Mouse (Mus musculus) forebrain, embryonic 11.5 days (tissue): Measurements from ENCODE around the gene Rhobtb1. TPM values are rescaled to one million over a fixed set of nuclear protein-coding genes. Genes with fewer than 3 reads are reported as not detected.

ENCODE experiments used
- ATAC-seq: fragments of 200-750 bp; cut with Nextera tagmentation; replicated peaks from 2 replicates; pipeline ENCODE4 v1.8.0; 2017; ENCODE audit warnings: moderate TSS enrichment; ENCODE audit not compliant: low FRiP score
- DNase-seq: peaks from one replicate; pipeline ENCODE4 v3.0.0-alpha.2; 2017; ENCODE audit warnings: low spot score
- H3K27ac ChIP-seq: fragments of 300-500 bp; sonication (generic); 2 replicates; pipeline ENCODE4 v1.5.1; 2014; ENCODE audit warnings: low read depth, low read length
- H3K27me3 ChIP-seq: fragments of 300-500 bp; sonication (generic); 2 replicates; pipeline ENCODE4 v1.6.1; 2014; ENCODE audit warnings: mild to moderate bottlenecking, low read length, mixed read lengths; ENCODE audit not compliant: control insufficient read depth, insufficient read depth
- H3K36me3 ChIP-seq: fragments of 300-500 bp; sonication (generic); 2 replicates; pipeline ENCODE4 v1.6.1; 2014; ENCODE audit warnings: mild to moderate bottlenecking, low read length, moderate library complexity, mixed read lengths; ENCODE audit not compliant: control insufficient read depth, insufficient read depth
- H3K4me1 ChIP-seq: fragments of 300-500 bp; sonication (generic); replicated peaks from 2 replicates; pipeline ENCODE4 v1.6.1; 2014; ENCODE audit warnings: low read length, mixed read lengths; ENCODE audit not compliant: control insufficient read depth, insufficient read depth
- H3K4me2 ChIP-seq: fragments of 300-500 bp; sonication (generic); 2 replicates; pipeline ENCODE4 v1.6.1; 2014; ENCODE audit warnings: low read depth, mild to moderate bottlenecking, low read length, moderate library complexity, mixed read lengths; ENCODE audit not compliant: severe bottlenecking
- H3K4me3 ChIP-seq: fragments of 300-500 bp; sonication (generic); 2 replicates; pipeline ENCODE4 v1.5.1; 2014; ENCODE audit warnings: low read depth, low read length
- H3K9ac ChIP-seq: fragments of 300-500 bp; sonication (generic); 2 replicates; pipeline ENCODE4 v1.6.1; 2014; ENCODE audit warnings: low read length
- H3K9me3 ChIP-seq: fragments of 300-500 bp; sonication (generic); 2 replicates; pipeline ENCODE4 v1.6.1; 2016; ENCODE audit warnings: low read length, mixed read lengths; ENCODE audit not compliant: control insufficient read depth
- WGBS: fragments of 180-500 bp; shearing (Covaris S2); extraction: QIAGEN DNeasy Blood & Tissue Kit; methylation state at CpG from one replicate; pipeline ENCODE4 v1.1.7; 2014; 5-methylcytosine and 5-hydroxymethylcytosine counted together
- polyA plus RNA-seq: library from polyadenylated mRNA; unstranded; fragments of >200 nt; fragmentation: Nextera tagmentation; extraction: Ambion mirVana; gene quantifications from 2 replicates; pipeline ENCODE4 v1.2.1, GENCODE M21; 2014

The Rhobtb1 gene
- polyA plus RNA-seq, 1 experiment from 2014 or later: 15.6 TPM

GRCm38 (mm10) chr10:69324816-69325215 lies 173.6 kb downstream of the Rhobtb1 start:
- Histone ChIP-seq H3K4me2 (no peak overlapping the region), H3K36me3 (no peaks in the 10 kb centered on the region), H3K27ac (no peak overlapping the region), H3K27me3 (no peaks in the 10 kb centered on the region), H3K9me3 (no peaks in the 10 kb centered on the region; the same call in 1 of the 2 replicates), H3K9ac (no peak overlapping the region), H3K4me1 (no peaks in the 10 kb centered on the region), H3K4me3 (no peak overlapping the region)
- ATAC-seq: no peak
- DNase-seq: no peak
- 91% methylated on average over 7 of the region's 7 CpGs for WGBS

GRCm38 (mm10) chr10:69326433-69326832 lies 175.2 kb downstream of the Rhobtb1 start:
- DNase-seq: no peak
- Histone ChIP-seq H3K27ac (no peak overlapping the region), H3K4me3 (no peak overlapping the region), H3K4me1 (no peaks in the 10 kb centered on the region), H3K9me3 (no peaks in the 10 kb centered on the region), H3K36me3 (no peaks in the 10 kb centered on the region), H3K4me2 (no peak overlapping the region), H3K27me3 (no peaks in the 10 kb centered on the region), H3K9ac (no peak overlapping the region)
- no peak for ATAC-seq
- 88% methylated on average over 3 of the region's 3 CpGs for WGBS

GRCm38 (mm10) chr10:69327362-69327761 lies 176.1 kb downstream of the Rhobtb1 start:
- no peaks in the 10 kb centered on the region for H3K36me3 ChIP-seq
- H3K4me2 ChIP-seq: no peak overlapping the region
- WGBS: 73% methylated on average over 8 of the region's 8 CpGs
- H3K27ac ChIP-seq: no peak overlapping the region
- no peak overlapping the region for H3K9ac ChIP-seq
- no peak overlapping the region for H3K4me3 ChIP-seq
- no peaks in the 10 kb centered on the region for H3K4me1 ChIP-seq
- H3K9me3 ChIP-seq: no peaks in the 10 kb centered on the region
- no peak for DNase-seq
- ATAC-seq: no peak
- H3K27me3 ChIP-seq: no peaks in the 10 kb centered on the region

GRCm38 (mm10) chr10:69328029-69328655 lies 176.9 kb downstream of the Rhobtb1 start:
- 91% methylated on average over 12 of the region's 12 CpGs for WGBS
- H3K9me3 ChIP-seq: no peaks in the 10 kb centered on the region
- no peaks in the 10 kb centered on the region for H3K27me3 ChIP-seq
- H3K27ac ChIP-seq: no peak overlapping the region
- H3K4me3 ChIP-seq: no peak overlapping the region
- ATAC-seq (no peak), DNase-seq (no peak)
- no peaks in the 10 kb centered on the region for H3K4me1 ChIP-seq
- H3K36me3 ChIP-seq: no peaks in the 10 kb centered on the region
- H3K4me2 ChIP-seq: no peak overlapping the region
- H3K9ac ChIP-seq: no peak overlapping the region

- Histone ChIP-seq H3K4me2 (no peak overlapping the region), H3K9ac (no peak overlapping the region), H3K27me3 (no peaks in the 10 kb centered on the region), H3K9me3 (no peaks in the 10 kb centered on the region), H3K4me3 (no peak overlapping the region), H3K4me1 (no peaks in the 10 kb centered on the region), H3K27ac (no peak overlapping the region), H3K36me3 (no peaks in the 10 kb centered on the region)
- 84% methylated on average over 4 of the region's 4 CpGs for WGBS
- ATAC-seq: no peak
- no peak for DNase-seq
These were observed 177.4 kb downstream of the Rhobtb1 start for GRCm38 (mm10) chr10:69328656-69329046.

GRCm38 (mm10) chr10:69331231-69331630 lies 180.0 kb downstream of the Rhobtb1 start:
- no peak overlapping the region for H3K4me3 ChIP-seq
- no peak overlapping the region for H3K27ac ChIP-seq
- H3K9ac ChIP-seq: no peak overlapping the region
- H3K36me3 ChIP-seq: no peaks in the 10 kb centered on the region; the same call in 1 of the 2 replicates
- H3K4me2 ChIP-seq: no peak overlapping the region
- no peaks in the 10 kb centered on the region for H3K27me3 ChIP-seq
- no peak for DNase-seq
- H3K9me3 ChIP-seq: no peaks in the 10 kb centered on the region
- 86% methylated on average over 6 of the region's 6 CpGs for whole genome bisulfite sequencing
- H3K4me1 ChIP-seq: no peaks in the 10 kb centered on the region
- no peak for ATAC-seq

GRCm38 (mm10) chr10:69333212-69333611 lies 182.0 kb downstream of the Rhobtb1 start:
- Histone ChIP-seq H3K27ac (no peak overlapping the region), H3K9me3 (no peaks in the 10 kb centered on the region), H3K4me2 (no peak overlapping the region), H3K36me3 (peaks cover 2% of the 10 kb centered on the region; the same call in 1 of the 2 replicates), H3K27me3 (no peaks in the 10 kb centered on the region), H3K4me1 (no peaks in the 10 kb centered on the region), H3K4me3 (no peak overlapping the region), H3K9ac (no peak overlapping the region)
- DNase-seq (no peak), ATAC-seq (no peak)
- WGBS: 91% methylated on average over 11 of the region's 11 CpGs

GRCm38 (mm10) chr10:69334271-69335194 lies 183.3 kb downstream of the Rhobtb1 start:
- no peaks in the 10 kb centered on the region for H3K4me1 ChIP-seq
- no peak overlapping the region for H3K27ac ChIP-seq
- 65% methylated on average over 16 of the region's 16 CpGs for WGBS
- ATAC-seq: no peak
- H3K9ac ChIP-seq: no peak overlapping the region
- peaks cover 2% of the 10 kb centered on the region; the same call in 1 of the 2 replicates for H3K36me3 ChIP-seq
- no peak overlapping the region for H3K4me3 ChIP-seq
- no peak overlapping the region for H3K4me2 ChIP-seq
- H3K9me3 ChIP-seq: no peaks in the 10 kb centered on the region
- no peak for DNase-seq
- H3K27me3 ChIP-seq: no peaks in the 10 kb centered on the region
